Mouse (Mus musculus) MEL (cell line): Measurements from ENCODE around the gene Ddx46. TPM values are rescaled to one million over a fixed set of nuclear protein-coding genes. Genes with fewer than 3 reads are reported as not detected.

Source experiments
- DNase-seq: peaks from one replicate; pipeline ENCODE4 v3.0.0; 2011; ENCODE audit warnings: low read depth, low spot score
- H3K27ac ChIP-seq: 2 replicates; pipeline ENCODE4 v1.5.1; 2012; ENCODE audit warnings: low read depth, mild to moderate bottlenecking, control low read depth, low read length, moderate library complexity; ENCODE audit not compliant: control insufficient read depth
- H3K27me3 ChIP-seq, 2 experiments: fragments of 150-350 bp in 1 of 2; sonication (generic) in 1 of 2; 2 replicates each; pipeline ENCODE4 v1.6.1; 2012; ENCODE audit warnings: low read length in 2 of 2, mild to moderate bottlenecking in 2 of 2, improper control_type of control experiment in 1 of 2, moderate library complexity in 1 of 2; ENCODE audit not compliant: insufficient read depth in 2 of 2, control insufficient read depth in 1 of 2
- H3K36me3 ChIP-seq, 2 experiments: 2 replicates each; pipeline ENCODE4 v1.6.1; 2012 to 2014; ENCODE audit warnings: low read length in 2 of 2, improper control_type of control experiment in 1 of 2, inconsistent platforms in 1 of 2, mild to moderate bottlenecking in 1 of 2; ENCODE audit not compliant: insufficient read depth in 2 of 2, control insufficient read depth in 1 of 2
- H3K4me1 ChIP-seq, 2 experiments: fragments of 150-350 bp in 1 of 2; sonication (generic) in 1 of 2; 2 replicates each; pipeline ENCODE4 v1.6.1; 2012; ENCODE audit warnings: low read length in 2 of 2, improper control_type of control experiment in 1 of 2, mild to moderate bottlenecking in 1 of 2; ENCODE audit not compliant: insufficient read depth in 2 of 2, control insufficient read depth in 1 of 2
- H3K4me3 ChIP-seq, 2 experiments: fragments of 150-350 bp in 1 of 2; sonication (generic) in 1 of 2; 2 replicates each; pipeline ENCODE4 v1.5.1; 2012; ENCODE audit warnings: low read depth in 2 of 2, low read length in 2 of 2, mild to moderate bottlenecking in 2 of 2, moderate library complexity in 2 of 2, control low read depth in 1 of 2, improper control_type of control experiment in 1 of 2; ENCODE audit not compliant: control insufficient read depth in 1 of 2, insufficient read depth in 1 of 2
- H3K79me2 ChIP-seq: 2 replicates; pipeline ENCODE4 v1.6.1; 2012; ENCODE audit warnings: mild to moderate bottlenecking, low read length, moderate library complexity; ENCODE audit not compliant: control insufficient read depth, poor library complexity, insufficient read depth
- H3K9ac ChIP-seq: 2 replicates; pipeline ENCODE4 v1.6.1; 2012; ENCODE audit warnings: low read depth, mild to moderate bottlenecking, control low read depth, low read length, moderate library complexity; ENCODE audit not compliant: control insufficient read depth, poor library complexity, severe bottlenecking
- H3K9me3 ChIP-seq: fragments of 150-350 bp; sonication (generic); replicated peaks from 2 replicates; pipeline ENCODE4 v1.6.1; 2012; ENCODE audit warnings: mild to moderate bottlenecking, low read length, improper control_type of control experiment, moderate library complexity; ENCODE audit not compliant: insufficient read depth
- BHLHE40 ChIP-seq: IDR thresholded peaks from 2 replicates; pipeline ENCODE4 v1.6.1; 2012; ENCODE audit warnings: low read depth, mild to moderate bottlenecking, inconsistent platforms, low read length, improper control_type of control experiment, borderline replicate concordance
- CHD1 ChIP-seq: IDR thresholded peaks from 2 replicates; pipeline ENCODE4 v1.6.1; 2012; ENCODE audit warnings: low read depth, mild to moderate bottlenecking, inconsistent platforms, low read length, improper control_type of control experiment
- CTCF ChIP-seq, 3 experiments: IDR thresholded peaks in 2 of 3; conservative IDR thresholded peaks in 1 of 3; 2 replicates each; pipeline ENCODE4 v1.5.1; 2011 to 2012; ENCODE audit warnings: low read length in 3 of 3, low read depth in 2 of 3, mild to moderate bottlenecking in 2 of 3, improper control_type of control experiment in 1 of 3, inconsistent platforms in 1 of 3, mixed read lengths in 1 of 3, moderate library complexity in 1 of 3; ENCODE audit not compliant: control insufficient read depth in 1 of 3, insufficient read depth in 1 of 3, poor library complexity in 1 of 3, severe bottlenecking in 1 of 3
- E2F4 ChIP-seq: IDR thresholded peaks from 2 replicates; pipeline ENCODE4 v1.6.1; 2011; ENCODE audit warnings: low read depth, low read length, improper control_type of control experiment, borderline replicate concordance
- ETS1 ChIP-seq: IDR thresholded peaks from 2 replicates; pipeline ENCODE4 v1.6.1; 2012; ENCODE audit warnings: low read depth, mild to moderate bottlenecking, inconsistent platforms, low read length, improper control_type of control experiment, moderate library complexity
- GABPA ChIP-seq: IDR thresholded peaks from 2 replicates; pipeline ENCODE4 v1.6.1; 2012; ENCODE audit warnings: low read depth, mild to moderate bottlenecking, inconsistent platforms, low read length, improper control_type of control experiment, moderate library complexity
- HCFC1 ChIP-seq: IDR thresholded peaks from 2 replicates; pipeline ENCODE4 v1.6.1; 2012; ENCODE audit warnings: low read depth, mild to moderate bottlenecking, inconsistent platforms, low read length, improper control_type of control experiment, moderate library complexity
- JUND ChIP-seq: IDR thresholded peaks from 2 replicates; pipeline ENCODE4 v1.6.1; 2011; ENCODE audit warnings: low read depth, mild to moderate bottlenecking, improper control_type of control experiment, low read length
- MAFK ChIP-seq: IDR thresholded peaks from 2 replicates; pipeline ENCODE4 v1.6.1; 2011; ENCODE audit warnings: low read depth, mild to moderate bottlenecking, low read length, improper control_type of control experiment, borderline replicate concordance
- MAX ChIP-seq: IDR thresholded peaks from 2 replicates; pipeline ENCODE4 v1.6.1; 2011; ENCODE audit warnings: low read length, improper control_type of control experiment
- MAZ ChIP-seq: IDR thresholded peaks from 2 replicates; pipeline ENCODE4 v1.6.1; 2012; ENCODE audit warnings: low read depth, mild to moderate bottlenecking, inconsistent platforms, low read length, improper control_type of control experiment
- MEF2A ChIP-seq: IDR thresholded peaks from 2 replicates; pipeline ENCODE4 v1.6.1; 2014; ENCODE audit warnings: low read depth, mild to moderate bottlenecking, inconsistent platforms, low read length, improper control_type of control experiment; ENCODE audit not compliant: poor library complexity, insufficient replicate concordance, severe bottlenecking; ENCODE audit errors: extremely low read depth
- MXI1 ChIP-seq: IDR thresholded peaks from 2 replicates; pipeline ENCODE4 v1.6.1; 2011; ENCODE audit warnings: mild to moderate bottlenecking, low read depth, low read length, improper control_type of control experiment
- MYB ChIP-seq: IDR thresholded peaks from 2 replicates; pipeline ENCODE4 v1.6.1; 2011; ENCODE audit warnings: mild to moderate bottlenecking, low read depth, low read length, improper control_type of control experiment
- NELFE ChIP-seq: IDR thresholded peaks from 2 replicates; pipeline ENCODE4 v1.6.1; 2011; ENCODE audit warnings: low read depth, low read length, improper control_type of control experiment
- NRF1 ChIP-seq: IDR thresholded peaks from 2 replicates; pipeline ENCODE4 v1.6.1; 2014; ENCODE audit warnings: low read depth, mild to moderate bottlenecking, inconsistent platforms, low read length, improper control_type of control experiment, moderate library complexity; ENCODE audit not compliant: poor library complexity, insufficient read depth, severe bottlenecking
- POLR2A ChIP-seq, 2 experiments: IDR thresholded peaks; 2 replicates each; pipeline ENCODE4 v1.6.1; 2011 to 2012; ENCODE audit warnings: low read length in 2 of 2, mild to moderate bottlenecking in 2 of 2, control low read depth in 1 of 2, improper control_type of control experiment in 1 of 2, low read depth in 1 of 2, moderate library complexity in 1 of 2; ENCODE audit not compliant: control insufficient read depth in 1 of 2, insufficient read depth in 1 of 2, poor library complexity in 1 of 2
- POLR2AphosphoS2 ChIP-seq: IDR thresholded peaks from 2 replicates; pipeline ENCODE4 v1.6.1; 2011; ENCODE audit warnings: low read length, improper control_type of control experiment
- POLR2AphosphoS5 ChIP-seq: IDR thresholded peaks from 2 replicates; pipeline ENCODE4 v1.6.1; 2012; ENCODE audit warnings: low read depth, borderline replicate concordance, mild to moderate bottlenecking, inconsistent platforms, low read length, moderate library complexity, mixed read lengths
- RAD21 ChIP-seq: IDR thresholded peaks from 2 replicates; pipeline ENCODE4 v1.6.1; 2011; ENCODE audit warnings: mild to moderate bottlenecking, low read depth, low read length, improper control_type of control experiment
- SMC3 ChIP-seq: IDR thresholded peaks from 2 replicates; pipeline ENCODE4 v1.6.1; 2011; ENCODE audit warnings: low read depth, low read length, improper control_type of control experiment
- TAL1 ChIP-seq: IDR thresholded peaks from 2 replicates; pipeline ENCODE4 v1.6.1; 2012; ENCODE audit warnings: mild to moderate bottlenecking, inconsistent platforms, low read length, moderate library complexity, mixed read lengths
- TBP ChIP-seq: IDR thresholded peaks from 2 replicates; pipeline ENCODE4 v1.8.0; 2011; ENCODE audit warnings: low read depth, low read length, improper control_type of control experiment
- TCF12 ChIP-seq: IDR thresholded peaks from 2 replicates; pipeline ENCODE4 v1.6.1; 2014; ENCODE audit warnings: low read depth, mild to moderate bottlenecking, inconsistent platforms, low read length, improper control_type of control experiment, moderate library complexity
- UBTF ChIP-seq: IDR thresholded peaks from 2 replicates; pipeline ENCODE4 v1.6.1; 2012; ENCODE audit warnings: low read depth, mild to moderate bottlenecking, inconsistent platforms, low read length, improper control_type of control experiment, moderate library complexity, borderline replicate concordance; ENCODE audit not compliant: insufficient read depth
- ZMIZ1 ChIP-seq: IDR thresholded peaks from 2 replicates; pipeline ENCODE4 v1.6.1; 2012; ENCODE audit warnings: low read depth, mild to moderate bottlenecking, inconsistent platforms, low read length, improper control_type of control experiment, moderate library complexity
- polyA plus RNA-seq, 2 experiments: library from polyadenylated mRNA; stranded (reverse) in 1 of 2; unstranded in 1 of 2; fragments of >175 nt in 1 of 2; fragments of >200 nt in 1 of 2; gene quantifications; 2 replicates each; pipeline versions ENCODE4 v1.2.1 to v1.2.4; 2012; ENCODE audit warnings: low replicate concordance in 2 of 2, low read depth in 1 of 2; ENCODE audit not compliant: insufficient read length in 2 of 2, insufficient read depth in 1 of 2, missing spikeins in 1 of 2
- total RNA-seq: library from RNA; depleted of rRNA; stranded (reverse); fragments of 300-350 nt; gene quantifications from 2 replicates; pipeline ENCODE4 v1.2.3, GENCODE M21; 2012

The Ddx46 gene
- total and polyA plus RNA-seq, 3 experiments, result 58.3 to 122 (median 89.5) TPM

- Histone ChIP-seq H3K9me3 (no peaks in the 10 kb centered on the region), H3K4me3 (peak within 1 kb of the TSS; percentile 74 to 88), H3K27ac (peak within 1 kb of the TSS; percentile 91), H3K4me1 (no peaks in the 10 kb centered on the region; a peak in 2 of 4 replicates), H3K27me3 (no peaks in the 10 kb centered on the region), H3K9ac (peak within 1 kb of the TSS; percentile 93), H3K79me2 (peaks cover 9% of the 10 kb centered on the region; the same call in 1 of the 2 replicates), H3K36me3 (peaks cover 0 to 2% of the 10 kb centered on the region in 2 experiments; a peak in 2 of 4 replicates)
- peak; percentile 85 for DNase-seq
- TF ChIP-seq CHD1 (0 out of 2 replicates have a peak, but pooled peaks have one; percentile 28), MAFK (no peak), TCF12 (peak; percentile 45; the same call in 1 of the 2 replicates), NRF1 (peak; percentile 73), UBTF (peak; percentile 89), MYB (no peak), MAX (peak; percentile 20), CTCF (IDR thresholded peaks at IDR 0.05 in 2 of 3, conservative IDR thresholded peaks at IDR 0.05 in 1 of 3; ENCODE audit: control insufficient read depth in 1 of 3, insufficient read depth in 1 of 3, low read depth in 2 of 3, low read length in 3 of 3, poor library complexity in 1 of 3, severe bottlenecking in 1 of 3) (peak in 1 of 3 experiments; percentile 12; a peak in 1 of 6 replicates), TBP (peak; percentile 41; the same call in 1 of the 2 replicates), TAL1 (no peak), NELFE (peak; percentile 73), GABPA (no peak), HCFC1 (peak; percentile 75), ZMIZ1 (peak; percentile 79), JUND (no peak), POLR2AphosphoS5 (0 out of 2 replicates have a peak, but pooled peaks have one; percentile 59), MAZ (no peak; the same call in 1 of the 2 replicates), RAD21 (no peak), POLR2AphosphoS2 (0 out of 2 replicates have a peak, but pooled peaks have one; percentile 46), SMC3 (0 out of 2 replicates have a peak, but pooled peaks have one; percentile 1), ETS1 (0 out of 2 replicates have a peak, but pooled peaks have one; percentile 26), E2F4 (no peak), MEF2A (peak; percentile 33; the same call in 1 of the 2 replicates), POLR2A (IDR thresholded peaks at IDR 0.05; ENCODE audit: control insufficient read depth in 1 of 2, insufficient read depth in 1 of 2, low read depth in 1 of 2, low read length in 2 of 2, poor library complexity in 1 of 2) (peak; percentile 60 to 98), BHLHE40 (no peak), MXI1 (peak; percentile 54)
Observed at GRCm38 (mm10) chr13:55727120-55727838, 92.5 kb downstream of the Ddx46 start, which contains the start of gene Pcbd2. Gene Pcbd2, plus strand, starts transcription at chr13:55727368.
